Mouse (Mus musculus): ENCODE measurements around the gene Flt3. TPM values are rescaled to one million over a fixed set of nuclear protein-coding genes. Genes with fewer than 3 reads are reported as not detected.

Flt3 gene
- total and polyA plus RNA-seq, 3 experiments = 0.11 TPM; not detected in 2

- ATAC-seq (ENCODE audit: extremely low read depth, insufficient number of reproducible peaks, low FRiP score, poor library complexity, severe bottlenecking) (no peak), DNase-seq (ENCODE audit: low spot score) (no peak)
- Histone ChIP-seq H3K27me3 (ENCODE audit: insufficient read depth, low read length) (no peaks in the 10 kb centered on the region), H3K4me1 (ENCODE audit: insufficient read depth, low read depth, low read length) (peaks cover 2% of the 10 kb centered on the region; the same call in 1 of the 2 replicates), H3K36me3 (replicated peaks) (no peaks in the 10 kb centered on the region), H3K9me3 (replicated peaks) (no peaks in the 10 kb centered on the region), H3K4me3 (ENCODE audit: low read depth, low read length) (no peak overlapping the region)
- no peak for TF ChIP-seq TAL1 (conservative IDR thresholded peaks at IDR 0.05; ENCODE audit: low read depth, low read length)
- no peak for TF ChIP-seq POLR2AphosphoS5 (IDR thresholded peaks at IDR 0.05; ENCODE audit: insufficient replicate concordance, low read depth, low read length)
- no peak for TF ChIP-seq GATA2 (IDR thresholded peaks at IDR 0.05; ENCODE audit: borderline replicate concordance, low read depth, low read length)
- TF ChIP-seq CTCF (IDR thresholded peaks at IDR 0.05; ENCODE audit: low read depth, low read length) = no peak
- no peak for TF ChIP-seq GATA1 (IDR thresholded peaks at IDR 0.05; ENCODE audit: borderline replicate concordance, low read length)
These were observed 45.3 kb downstream of the Flt3 start for GRCm38 (mm10) chr5:147354985-147355384.

GRCm38 (mm10) chr5:147354161-147354780, 46.0 kb downstream of the Flt3 start:
- no peak for ATAC-seq (ENCODE audit: extremely low read depth, insufficient number of reproducible peaks, low FRiP score, poor library complexity, severe bottlenecking)
- H3K4me3 ChIP-seq (ENCODE audit: low read depth, low read length) = no peak overlapping the region
- no peak for DNase-seq (ENCODE audit: low spot score)
- no peaks in the 10 kb centered on the region for H3K9me3 ChIP-seq (replicated peaks)
- no peaks in the 10 kb centered on the region for H3K27me3 ChIP-seq (ENCODE audit: insufficient read depth, low read length)
- TF ChIP-seq GATA1 (IDR thresholded peaks at IDR 0.05; ENCODE audit: borderline replicate concordance, low read length) = no peak
- TF ChIP-seq POLR2AphosphoS5 (IDR thresholded peaks at IDR 0.05; ENCODE audit: insufficient replicate concordance, low read depth, low read length) = no peak
- TF ChIP-seq GATA2 (IDR thresholded peaks at IDR 0.05; ENCODE audit: borderline replicate concordance, low read depth, low read length) = no peak
- TF ChIP-seq CTCF (IDR thresholded peaks at IDR 0.05; ENCODE audit: low read depth, low read length) = no peak
- no peak for TF ChIP-seq TAL1 (conservative IDR thresholded peaks at IDR 0.05; ENCODE audit: low read depth, low read length)
- no peaks in the 10 kb centered on the region for H3K36me3 ChIP-seq (replicated peaks)
- H3K4me1 ChIP-seq (ENCODE audit: insufficient read depth, low read depth, low read length) = peaks cover 2% of the 10 kb centered on the region; the same call in 1 of the 2 replicates

GRCm38 (mm10) chr5:147351931-147352330, 48.4 kb downstream of the Flt3 start:
- Histone ChIP-seq H3K4me1 (ENCODE audit: insufficient read depth, low read depth, low read length) (peaks cover 2% of the 10 kb centered on the region; the same call in 1 of the 2 replicates), H3K9me3 (replicated peaks) (no peaks in the 10 kb centered on the region), H3K27me3 (ENCODE audit: insufficient read depth, low read length) (no peaks in the 10 kb centered on the region), H3K4me3 (ENCODE audit: low read depth, low read length) (no peak overlapping the region), H3K36me3 (replicated peaks) (no peaks in the 10 kb centered on the region)
- DNase-seq (ENCODE audit: low spot score) (no peak), ATAC-seq (ENCODE audit: extremely low read depth, insufficient number of reproducible peaks, low FRiP score, poor library complexity, severe bottlenecking) (no peak)
- TF ChIP-seq GATA2 (IDR thresholded peaks at IDR 0.05; ENCODE audit: borderline replicate concordance, low read depth, low read length) (no peak), GATA1 (IDR thresholded peaks at IDR 0.05; ENCODE audit: borderline replicate concordance, low read length) (no peak), POLR2AphosphoS5 (IDR thresholded peaks at IDR 0.05; ENCODE audit: insufficient replicate concordance, low read depth, low read length) (no peak), CTCF (IDR thresholded peaks at IDR 0.05; ENCODE audit: low read depth, low read length) (no peak), TAL1 (conservative IDR thresholded peaks at IDR 0.05; ENCODE audit: low read depth, low read length) (no peak)

GRCm38 (mm10) chr5:147345981-147346380, 54.3 kb downstream of the Flt3 start:
- no peak for ATAC-seq (ENCODE audit: extremely low read depth, insufficient number of reproducible peaks, low FRiP score, poor library complexity, severe bottlenecking)
- H3K4me3 ChIP-seq (ENCODE audit: low read depth, low read length) = no peak overlapping the region
- no peaks in the 10 kb centered on the region for H3K9me3 ChIP-seq (replicated peaks)
- H3K27me3 ChIP-seq (ENCODE audit: insufficient read depth, low read length) = no peaks in the 10 kb centered on the region
- TF ChIP-seq CTCF (IDR thresholded peaks at IDR 0.05; ENCODE audit: low read depth, low read length) (no peak), POLR2AphosphoS5 (IDR thresholded peaks at IDR 0.05; ENCODE audit: insufficient replicate concordance, low read depth, low read length) (no peak), GATA2 (IDR thresholded peaks at IDR 0.05; ENCODE audit: borderline replicate concordance, low read depth, low read length) (no peak), TAL1 (conservative IDR thresholded peaks at IDR 0.05; ENCODE audit: low read depth, low read length) (no peak), GATA1 (IDR thresholded peaks at IDR 0.05; ENCODE audit: borderline replicate concordance, low read length) (no peak)
- H3K36me3 ChIP-seq (replicated peaks) = no peaks in the 10 kb centered on the region
- no peak for DNase-seq (ENCODE audit: low spot score)
- H3K4me1 ChIP-seq (ENCODE audit: insufficient read depth, low read depth, low read length) = no peaks in the 10 kb centered on the region

- Histone ChIP-seq H3K4me1 (ENCODE audit: insufficient read depth, low read depth, low read length) (no peaks in the 10 kb centered on the region), H3K27me3 (ENCODE audit: insufficient read depth, low read length) (no peaks in the 10 kb centered on the region), H3K9me3 (replicated peaks) (no peaks in the 10 kb centered on the region), H3K36me3 (replicated peaks) (no peaks in the 10 kb centered on the region), H3K4me3 (ENCODE audit: low read depth, low read length) (no peak overlapping the region)
- TF ChIP-seq POLR2AphosphoS5 (IDR thresholded peaks at IDR 0.05; ENCODE audit: insufficient replicate concordance, low read depth, low read length) (no peak), CTCF (IDR thresholded peaks at IDR 0.05; ENCODE audit: low read depth, low read length) (no peak), GATA1 (IDR thresholded peaks at IDR 0.05; ENCODE audit: borderline replicate concordance, low read length) (no peak), GATA2 (IDR thresholded peaks at IDR 0.05; ENCODE audit: borderline replicate concordance, low read depth, low read length) (no peak)
- no peak for DNase-seq (ENCODE audit: low spot score)
- no peak for ATAC-seq (ENCODE audit: extremely low read depth, insufficient number of reproducible peaks, low FRiP score, poor library complexity, severe bottlenecking)
These were observed 56.4 kb downstream of the Flt3 start for GRCm38 (mm10) chr5:147343904-147344303.

- no peak for DNase-seq (ENCODE audit: low spot score)
- Histone ChIP-seq H3K27me3 (ENCODE audit: insufficient read depth, low read length) (no peaks in the 10 kb centered on the region), H3K4me3 (ENCODE audit: low read depth, low read length) (no peak overlapping the region), H3K4me1 (ENCODE audit: insufficient read depth, low read depth, low read length) (no peaks in the 10 kb centered on the region), H3K36me3 (replicated peaks) (no peaks in the 10 kb centered on the region), H3K9me3 (replicated peaks) (no peaks in the 10 kb centered on the region)
- no peak for TF ChIP-seq TAL1 (conservative IDR thresholded peaks at IDR 0.05; ENCODE audit: low read depth, low read length)
- TF ChIP-seq GATA1 (IDR thresholded peaks at IDR 0.05; ENCODE audit: borderline replicate concordance, low read length) = no peak
- no peak for TF ChIP-seq POLR2AphosphoS5 (IDR thresholded peaks at IDR 0.05; ENCODE audit: insufficient replicate concordance, low read depth, low read length)
- TF ChIP-seq CTCF (IDR thresholded peaks at IDR 0.05; ENCODE audit: low read depth, low read length) = no peak
- no peak for TF ChIP-seq GATA2 (IDR thresholded peaks at IDR 0.05; ENCODE audit: borderline replicate concordance, low read depth, low read length)
- ATAC-seq (ENCODE audit: extremely low read depth, insufficient number of reproducible peaks, low FRiP score, poor library complexity, severe bottlenecking) = no peak
These were observed 57.4 kb downstream of the Flt3 start for GRCm38 (mm10) chr5:147342901-147343300.

All from G1E (cell line).